Mouse (Mus musculus): ENCODE measurements at regions not wholly inside any gene's neighbourhood (a gene's known extent, or its start where the extent isn't known, plus 50 kb on each side); places are given as distances from the start of the nearest gene placed in this dataset.

GRCm38 (mm10) chr2:45679101-45679895 lies 562.1 kb upstream of the Zeb2 start:
- Histone ChIP-seq H3K27ac (ENCODE audit: insufficient read depth, low read depth, low read length, poor library complexity, severe bottlenecking) (no peak overlapping the region), H3K9me3 (ENCODE audit: control insufficient read depth, insufficient read depth, low read depth, low read length) (no peaks in the 10 kb centered on the region), H3K4me1 (ENCODE audit: control insufficient read depth in 2 of 2, insufficient read depth in 2 of 2, low read length in 2 of 2, poor library complexity in 1 of 2) (no peaks in the 10 kb centered on the region), H3K36me3 (ENCODE audit: control insufficient read depth, insufficient read depth, low read length, poor library complexity, severe bottlenecking) (no peaks in the 10 kb centered on the region), H3K4me3 (ENCODE audit: insufficient read depth in 1 of 2, low read depth in 1 of 2, low read length in 2 of 2, poor library complexity in 1 of 2, severe bottlenecking in 1 of 2) (no peak overlapping the region), H3K9ac (ENCODE audit: insufficient read depth, low read depth, low read length, poor library complexity, severe bottlenecking) (no peak overlapping the region)
- TF ChIP-seq CHD2 (IDR thresholded peaks at IDR 0.05; ENCODE audit: low read depth, low read length) (no peak), MAFK (IDR thresholded peaks at IDR 0.05; ENCODE audit: insufficient read depth, low read depth, low read length) (peak; percentile 71)
- in situ Hi-C loops (cut with MboI; ENCODE audit: low sequenced_read_pairs in 2 of 2, unreplicated experiment in 2 of 2): no loop called here
- DNase-seq (ENCODE audit: low read depth, low spot score): no peak

DNA sequence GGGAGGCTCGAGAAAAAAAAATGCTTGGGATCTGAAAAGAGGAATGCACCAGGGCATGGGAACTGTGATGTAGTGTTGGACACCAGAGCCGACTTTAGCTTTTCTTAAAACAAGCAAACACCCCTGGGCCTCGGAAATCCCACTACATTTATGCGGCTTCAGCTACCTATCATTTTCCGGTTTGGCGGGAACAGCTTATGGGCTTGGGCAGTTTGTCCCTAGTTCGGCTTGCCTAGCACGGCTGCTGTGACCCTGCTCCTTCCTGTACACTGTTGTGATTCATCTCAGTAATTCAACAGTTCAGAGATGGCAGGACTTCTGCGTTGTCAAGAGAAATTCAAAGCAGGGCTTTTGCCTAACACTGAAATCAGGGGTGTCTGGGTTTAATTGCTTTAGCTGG lies 561.5 kb upstream of the Zeb2 start:
- Histone ChIP-seq H3K27ac (ENCODE audit: insufficient read depth, low read depth, low read length, poor library complexity, severe bottlenecking) (no peak overlapping the region), H3K9ac (ENCODE audit: insufficient read depth, low read depth, low read length, poor library complexity, severe bottlenecking) (no peak overlapping the region), H3K36me3 (ENCODE audit: control insufficient read depth, insufficient read depth, low read length, poor library complexity, severe bottlenecking) (no peaks in the 10 kb centered on the region), H3K4me3 (ENCODE audit: insufficient read depth in 1 of 2, low read depth in 1 of 2, low read length in 2 of 2, poor library complexity in 1 of 2, severe bottlenecking in 1 of 2) (no peak overlapping the region), H3K9me3 (ENCODE audit: control insufficient read depth, insufficient read depth, low read depth, low read length) (no peaks in the 10 kb centered on the region), H3K4me1 (ENCODE audit: control insufficient read depth in 2 of 2, insufficient read depth in 2 of 2, low read length in 2 of 2, poor library complexity in 1 of 2) (no peaks in the 10 kb centered on the region)
- in situ Hi-C loops (cut with MboI; ENCODE audit: low sequenced_read_pairs in 2 of 2, unreplicated experiment in 2 of 2): no loop called here
- DNase-seq (ENCODE audit: low read depth, low spot score): no peak
- TF ChIP-seq CHD2 (IDR thresholded peaks at IDR 0.05; ENCODE audit: low read depth, low read length) (no peak), ZNF384 (IDR thresholded peaks at IDR 0.05; ENCODE audit: low read depth, low read length) (no peak), ZC3H11A (IDR thresholded peaks at IDR 0.05; ENCODE audit: borderline replicate concordance, low read depth, low read length) (no peak), HCFC1 (IDR thresholded peaks at IDR 0.05; ENCODE audit: borderline replicate concordance, insufficient read depth, low read length) (no peak), MAFK (IDR thresholded peaks at IDR 0.05; ENCODE audit: insufficient read depth, low read depth, low read length) (no peak)

DNA sequence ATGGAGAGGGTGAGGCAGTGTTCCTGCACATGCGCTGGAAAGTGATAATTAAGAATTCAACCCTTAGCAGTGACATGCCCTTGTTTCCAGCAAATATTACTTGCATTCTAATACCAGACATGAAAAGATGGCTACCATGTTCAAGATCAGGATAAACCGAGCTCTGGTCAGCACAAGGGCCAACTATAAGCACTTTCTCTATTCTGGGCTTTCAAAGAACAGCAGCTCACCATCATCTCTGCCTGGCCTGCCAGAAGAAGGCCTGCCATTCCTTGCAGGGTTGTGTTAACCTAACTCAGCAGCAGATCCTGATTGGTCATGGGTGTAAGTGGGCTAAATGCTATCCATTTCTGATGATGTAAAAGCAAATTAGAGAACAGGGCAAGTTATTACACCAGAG lies 558.6 kb upstream of the Zeb2 start:
- in situ Hi-C loops (cut with MboI; ENCODE audit: low sequenced_read_pairs in 2 of 2, unreplicated experiment in 2 of 2): no loop called here
- Histone ChIP-seq H3K4me3 (ENCODE audit: insufficient read depth in 1 of 2, low read depth in 1 of 2, low read length in 2 of 2, poor library complexity in 1 of 2, severe bottlenecking in 1 of 2) (no peak overlapping the region), H3K9me3 (ENCODE audit: control insufficient read depth, insufficient read depth, low read depth, low read length) (no peaks in the 10 kb centered on the region), H3K4me1 (ENCODE audit: control insufficient read depth in 2 of 2, insufficient read depth in 2 of 2, low read length in 2 of 2, poor library complexity in 1 of 2) (no peaks in the 10 kb centered on the region), H3K36me3 (ENCODE audit: control insufficient read depth, insufficient read depth, low read length, poor library complexity, severe bottlenecking) (no peaks in the 10 kb centered on the region), H3K27ac (ENCODE audit: insufficient read depth, low read depth, low read length, poor library complexity, severe bottlenecking) (no peak overlapping the region), H3K9ac (ENCODE audit: insufficient read depth, low read depth, low read length, poor library complexity, severe bottlenecking) (no peak overlapping the region)
- DNase-seq (ENCODE audit: low read depth, low spot score): no peak
- TF ChIP-seq MAFK (IDR thresholded peaks at IDR 0.05; ENCODE audit: insufficient read depth, low read depth, low read length) (no peak), CHD2 (IDR thresholded peaks at IDR 0.05; ENCODE audit: low read depth, low read length) (no peak)

GRCm38 (mm10) chr2:45656011-45656410 lies 538.8 kb upstream of the Zeb2 start:
- in situ Hi-C loops (cut with MboI; ENCODE audit: low sequenced_read_pairs in 2 of 2, unreplicated experiment in 2 of 2): no loop called here
- TF ChIP-seq ZC3H11A (IDR thresholded peaks at IDR 0.05; ENCODE audit: borderline replicate concordance, low read depth, low read length) (no peak), CHD2 (IDR thresholded peaks at IDR 0.05; ENCODE audit: low read depth, low read length) (no peak), HCFC1 (IDR thresholded peaks at IDR 0.05; ENCODE audit: borderline replicate concordance, insufficient read depth, low read length) (no peak), MAFK (IDR thresholded peaks at IDR 0.05; ENCODE audit: insufficient read depth, low read depth, low read length) (no peak), ZNF384 (IDR thresholded peaks at IDR 0.05; ENCODE audit: low read depth, low read length) (no peak)

GRCm38 (mm10) chr2:45654693-45655092 lies 537.5 kb upstream of the Zeb2 start:
- in situ Hi-C loops (cut with MboI; ENCODE audit: low sequenced_read_pairs in 2 of 2, unreplicated experiment in 2 of 2): no loop called here
- no peak overlapping the region for H3K9ac ChIP-seq (ENCODE audit: insufficient read depth, low read depth, low read length, poor library complexity, severe bottlenecking)
- no peaks in the 10 kb centered on the region for H3K9me3 ChIP-seq (ENCODE audit: control insufficient read depth, insufficient read depth, low read depth, low read length)
- no peak for TF ChIP-seq HCFC1 (IDR thresholded peaks at IDR 0.05; ENCODE audit: borderline replicate concordance, insufficient read depth, low read length)
- TF ChIP-seq ZC3H11A (IDR thresholded peaks at IDR 0.05; ENCODE audit: borderline replicate concordance, low read depth, low read length): no peak
- TF ChIP-seq ZNF384 (IDR thresholded peaks at IDR 0.05; ENCODE audit: low read depth, low read length): no peak
- no peak for TF ChIP-seq CHD2 (IDR thresholded peaks at IDR 0.05; ENCODE audit: low read depth, low read length)
- TF ChIP-seq MAFK (IDR thresholded peaks at IDR 0.05; ENCODE audit: insufficient read depth, low read depth, low read length): no peak
- no peaks in the 10 kb centered on the region for H3K4me1 ChIP-seq (ENCODE audit: control insufficient read depth in 2 of 2, insufficient read depth in 2 of 2, low read length in 2 of 2, poor library complexity in 1 of 2)
- no peak overlapping the region for H3K4me3 ChIP-seq (ENCODE audit: insufficient read depth in 1 of 2, low read depth in 1 of 2, low read length in 2 of 2, poor library complexity in 1 of 2, severe bottlenecking in 1 of 2)
- no peak for DNase-seq (ENCODE audit: low read depth, low spot score)
- H3K27ac ChIP-seq (ENCODE audit: insufficient read depth, low read depth, low read length, poor library complexity, severe bottlenecking): no peak overlapping the region
- no peaks in the 10 kb centered on the region for H3K36me3 ChIP-seq (ENCODE audit: control insufficient read depth, insufficient read depth, low read length, poor library complexity, severe bottlenecking)

More at GRCm38 (mm10) chr2:45656011-45656410, 538.8 kb upstream of the Zeb2 start:
- no peak for DNase-seq (ENCODE audit: low read depth, low spot score)
- no peak overlapping the region for H3K27ac ChIP-seq (ENCODE audit: insufficient read depth, low read depth, low read length, poor library complexity, severe bottlenecking)
- no peaks in the 10 kb centered on the region for H3K4me1 ChIP-seq (ENCODE audit: control insufficient read depth in 2 of 2, insufficient read depth in 2 of 2, low read length in 2 of 2, poor library complexity in 1 of 2)
- no peaks in the 10 kb centered on the region for H3K9me3 ChIP-seq (ENCODE audit: control insufficient read depth, insufficient read depth, low read depth, low read length)
- no peak overlapping the region for H3K9ac ChIP-seq (ENCODE audit: insufficient read depth, low read depth, low read length, poor library complexity, severe bottlenecking)
- H3K36me3 ChIP-seq (ENCODE audit: control insufficient read depth, insufficient read depth, low read length, poor library complexity, severe bottlenecking): no peaks in the 10 kb centered on the region
- H3K4me3 ChIP-seq (ENCODE audit: insufficient read depth in 1 of 2, low read depth in 1 of 2, low read length in 2 of 2, poor library complexity in 1 of 2, severe bottlenecking in 1 of 2): no peak overlapping the region

Measured in ES-E14 (cell line).